Mouse (Mus musculus) 416B (cell line): ENCODE results near the gene Rai1.
A peak's percentile ranks its signal among the peaks of the same experiment; 100 is the strongest.

Source experiments
- DNase-seq: peaks from one replicate; pipeline ENCODE4 v3.0.0; 2011; ENCODE audit warnings: low read depth

The Rai1 gene

DNA sequence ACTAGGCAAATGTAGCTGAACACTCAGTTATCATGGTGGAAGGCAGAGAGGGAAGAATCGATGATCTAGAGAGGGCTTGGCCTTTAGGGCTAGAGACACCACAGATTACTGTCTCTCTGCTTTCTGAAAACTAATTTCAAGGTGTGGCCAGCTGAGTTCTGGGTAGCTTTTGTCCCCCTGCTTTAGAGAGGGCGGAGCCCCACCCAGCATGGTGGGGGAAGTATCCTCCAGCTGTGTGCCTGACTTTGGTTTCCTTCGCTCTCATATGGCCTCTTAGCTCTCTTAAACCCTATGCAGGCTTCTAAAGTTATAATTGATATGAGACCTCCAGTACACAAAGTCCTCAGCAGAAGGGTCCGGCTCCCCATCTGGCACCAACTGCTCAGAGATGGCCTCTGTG, 58.5 kb downstream of the Rai1 start:
- DNase-seq = no peak

GRCm38 (mm10) chr11:60164450-60164849, 59.6 kb downstream of the Rai1 start:
- no peak for DNase-seq

GRCm38 (mm10) chr11:60165076-60165475, 60.3 kb downstream of the Rai1 start:
- DNase-seq = no peak

GRCm38 (mm10) chr11:60168780-60169179, 64.0 kb downstream of the Rai1 start:
- DNase-seq = no peak

DNA sequence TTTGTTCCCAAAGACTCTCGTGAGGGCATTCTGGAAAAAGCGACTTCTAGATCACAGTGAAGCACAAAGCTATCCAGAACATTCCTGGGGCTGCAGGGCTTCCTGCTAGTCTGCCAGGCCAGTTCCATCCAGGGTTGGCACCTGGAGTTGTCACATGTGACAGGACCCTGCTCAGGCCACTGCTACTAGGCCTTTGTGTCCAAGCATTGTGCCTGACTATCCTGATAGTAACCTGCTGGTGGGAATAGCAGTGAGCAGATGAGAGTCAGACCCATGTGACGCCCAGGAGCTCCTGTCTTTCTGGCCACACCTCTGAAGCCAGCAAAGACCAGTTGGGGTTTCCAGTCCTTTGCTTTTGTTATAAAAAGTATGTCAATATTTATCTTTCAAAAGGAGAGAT, 67.3 kb downstream of the Rai1 start:
- no peak for DNase-seq

DNA sequence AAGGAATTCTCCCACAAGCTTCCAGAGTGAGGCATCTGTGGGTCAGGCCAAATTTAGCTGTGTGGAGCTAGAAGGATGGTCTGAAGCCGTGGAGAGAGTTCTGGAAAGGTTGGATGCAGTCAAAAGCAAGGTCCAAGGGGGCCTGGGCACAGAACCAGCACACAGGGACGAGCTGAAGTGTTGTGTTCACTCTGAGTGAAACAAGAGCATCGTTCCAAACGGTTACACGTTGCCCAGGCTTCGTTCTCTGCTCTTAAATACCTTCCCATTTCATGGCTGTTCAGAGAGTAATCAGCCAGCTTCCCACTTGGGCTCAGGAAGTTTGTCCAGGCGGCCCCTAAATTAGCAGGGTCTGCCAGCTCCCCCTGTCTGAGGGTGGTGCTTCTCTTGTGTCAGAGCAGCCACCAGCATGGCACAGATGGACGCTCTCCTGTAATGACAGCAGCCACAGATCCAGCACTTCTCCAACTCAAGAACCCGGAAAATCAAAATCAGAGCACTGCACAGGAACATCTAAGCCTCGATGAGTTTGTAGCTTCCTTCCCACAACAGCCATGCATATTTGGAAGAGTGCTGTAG, 68.9 kb downstream of the Rai1 start:
- DNase-seq = no peak

DNA sequence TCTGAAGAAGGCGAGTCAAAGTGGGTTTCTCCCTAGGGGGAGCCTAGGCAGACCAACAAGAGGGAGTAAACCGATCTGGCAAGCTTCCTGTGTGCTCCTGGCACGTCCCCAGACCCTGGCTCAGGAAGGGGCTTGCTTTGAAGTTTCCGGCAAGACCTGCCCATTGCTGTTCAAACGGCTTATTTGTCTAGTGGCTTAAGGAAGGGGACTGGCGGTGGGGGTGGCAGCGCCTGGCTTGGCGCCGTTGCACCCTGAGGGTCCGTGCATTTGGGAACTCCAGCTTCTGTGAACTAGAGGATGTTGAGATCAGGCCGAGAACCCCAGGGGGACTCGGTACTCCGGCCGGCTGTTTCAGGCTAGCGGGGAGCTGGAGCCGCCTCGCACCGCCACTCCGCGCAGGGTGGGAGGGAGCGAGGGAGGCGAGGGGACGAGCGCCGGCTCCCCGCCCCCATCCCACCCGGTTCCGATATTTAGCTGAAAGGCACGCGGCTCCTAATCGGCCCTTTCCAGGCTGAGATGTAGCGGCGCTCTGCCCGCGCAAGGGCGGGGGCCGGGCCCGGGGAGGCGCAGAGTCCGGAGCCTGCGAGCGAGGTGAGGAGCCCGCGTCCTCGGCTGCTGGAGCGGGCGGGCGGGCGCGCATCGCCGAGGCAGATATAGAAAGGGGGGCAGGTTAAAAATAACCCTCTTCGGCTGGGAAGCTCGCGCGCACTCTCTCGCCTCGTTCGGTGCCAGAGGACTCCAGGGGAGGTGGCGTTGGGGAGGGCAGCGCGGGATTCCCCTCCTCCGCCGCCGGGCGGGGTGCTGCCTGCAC, 70.8 kb downstream of the Rai1 start:
- DNase-seq = peak; percentile 90

GRCm38 (mm10) chr11:60176182-60176974, 71.6 kb downstream of the Rai1 start:
- peak; percentile 85 for DNase-seq

GRCm38 (mm10) chr11:60176975-60177657, 72.3 kb downstream of the Rai1 start:
- DNase-seq = peak; percentile 77

DNA sequence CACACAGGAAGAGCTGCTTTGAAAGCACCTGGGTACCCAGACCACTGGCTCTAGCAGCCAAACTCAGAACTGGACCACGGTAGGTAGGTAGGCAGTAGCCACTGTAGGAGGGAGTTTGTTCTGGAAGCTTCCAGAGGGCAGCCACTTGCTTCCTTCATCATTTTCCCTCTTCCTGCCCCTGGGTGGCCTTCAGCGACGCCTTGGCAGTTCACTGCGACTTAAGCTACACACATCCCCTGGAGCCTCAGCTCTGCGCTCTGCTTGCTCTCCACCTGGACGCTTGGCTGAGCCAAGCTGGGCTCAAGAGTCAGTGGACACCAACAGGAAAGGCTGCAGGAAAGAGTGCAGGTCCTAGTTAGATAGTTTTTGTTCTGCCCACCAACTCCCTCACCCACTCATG, 73.2 kb downstream of the Rai1 start:
- DNase-seq = no peak

DNA sequence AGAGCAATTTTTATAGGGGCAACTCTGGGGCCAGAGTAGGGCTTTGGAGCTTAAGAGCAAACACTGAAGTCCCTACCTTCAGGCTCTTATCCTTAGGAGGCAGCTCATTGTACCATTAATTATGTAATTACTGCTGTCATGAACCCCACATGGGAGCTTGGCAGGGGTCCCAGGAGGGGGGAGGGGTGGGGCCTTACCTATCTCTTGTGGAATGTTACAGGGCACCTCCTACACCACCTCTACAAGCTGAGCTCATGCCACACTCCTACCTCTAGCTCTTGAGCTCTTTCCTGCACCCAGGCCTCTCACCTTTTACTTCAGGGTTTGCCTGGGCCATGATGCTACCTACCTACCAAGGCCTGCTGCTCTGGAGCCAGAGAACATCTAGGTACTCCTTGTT, 73.7 kb downstream of the Rai1 start:
- DNase-seq = no peak

GRCm38 (mm10) chr11:60182116-60182670, 77.4 kb downstream of the Rai1 start:
- DNase-seq = peak; percentile 25

GRCm38 (mm10) chr11:60182741-60183140, 77.9 kb downstream of the Rai1 start:
- DNase-seq = no peak

DNA sequence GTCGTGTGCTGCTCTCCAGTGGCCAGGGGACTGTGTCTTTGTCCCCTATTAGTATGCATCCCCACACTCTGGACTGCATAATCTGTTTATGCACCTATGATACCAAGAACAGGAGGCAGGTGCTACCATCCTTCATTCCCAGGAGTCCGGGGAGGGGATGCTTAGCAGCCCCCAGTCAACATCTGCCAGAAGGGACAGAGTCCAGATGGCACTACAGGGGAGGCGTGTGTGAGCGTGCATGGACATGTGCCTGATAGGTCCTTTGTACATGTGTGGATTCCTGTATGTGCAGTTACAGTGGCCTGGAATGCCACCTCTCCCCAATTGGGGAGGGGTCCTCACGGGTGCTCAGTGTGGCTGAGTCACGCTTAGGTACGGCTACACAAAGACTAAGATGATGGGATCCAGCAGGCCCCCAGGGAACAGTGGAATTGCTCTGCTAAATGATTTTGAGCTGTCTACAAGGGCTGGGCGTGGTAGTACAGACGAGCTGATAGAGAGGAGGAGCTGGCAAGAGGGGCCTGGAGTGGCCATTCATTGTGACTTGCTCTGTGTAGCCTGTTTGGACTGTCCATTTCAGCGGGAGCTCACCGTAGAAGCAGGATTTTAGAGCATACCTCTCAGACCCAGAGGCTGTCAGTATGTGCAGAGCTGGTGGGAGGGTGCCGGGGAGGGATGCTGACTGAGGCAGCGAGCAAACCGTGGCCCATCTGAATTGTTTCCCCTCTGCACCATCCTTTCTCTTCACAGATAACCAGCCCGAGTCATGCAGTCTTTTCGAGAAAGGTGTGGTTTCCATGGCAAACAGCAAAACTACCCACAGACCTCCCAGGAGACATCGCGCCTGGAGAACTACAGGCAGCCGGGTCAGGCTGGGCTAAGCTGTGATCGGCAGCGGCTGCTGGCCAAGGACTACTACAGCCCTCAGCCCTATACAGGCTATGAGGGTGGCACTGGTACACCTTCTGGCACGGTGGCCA, 79.8 kb downstream of the Rai1 start:
- no peak for DNase-seq

DNA sequence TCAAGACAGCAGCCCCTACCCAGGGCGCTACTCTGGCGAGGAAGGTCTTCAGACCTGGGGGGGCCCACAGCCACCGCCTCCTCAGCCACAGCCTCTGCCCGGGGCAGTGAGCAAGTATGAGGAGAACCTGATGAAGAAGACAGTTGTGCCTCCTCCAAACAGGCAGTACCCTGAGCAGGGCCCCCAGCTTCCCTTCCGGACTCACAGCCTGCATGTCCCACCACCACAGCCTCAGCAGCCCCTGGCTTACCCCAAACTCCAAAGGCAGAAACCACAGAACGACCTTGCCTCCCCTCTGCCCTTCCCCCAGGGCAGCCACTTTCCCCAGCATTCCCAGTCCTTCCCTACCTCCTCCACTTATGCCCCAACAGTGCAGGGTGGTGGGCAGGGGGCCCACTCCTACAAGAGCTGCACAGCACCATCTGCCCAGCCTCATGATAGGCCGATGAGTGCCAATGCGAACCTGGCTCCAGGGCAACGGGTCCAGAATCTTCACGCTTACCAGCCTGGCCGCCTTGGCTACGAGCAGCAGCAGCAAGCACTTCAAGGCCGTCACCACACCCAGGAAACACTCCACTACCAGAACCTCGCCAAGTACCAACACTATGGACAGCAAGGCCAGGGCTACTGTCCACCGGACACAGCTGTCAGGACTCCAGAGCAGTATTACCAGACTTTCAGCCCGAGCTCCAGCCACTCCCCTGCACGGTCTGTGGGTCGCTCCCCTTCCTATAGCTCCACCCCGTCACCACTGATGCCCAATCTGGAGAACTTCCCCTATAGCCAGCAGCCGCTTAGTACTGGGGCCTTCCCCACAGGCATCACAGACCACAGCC, 80.8 kb downstream of the Rai1 start:
- DNase-seq = peak; percentile 65

- no peak for DNase-seq
Observed at GRCm38 (mm10) chr11:60187070-60187469, 82.3 kb downstream of the Rai1 start.

- no peak for DNase-seq
Observed at GRCm38 (mm10) chr11:60188275-60188853, 83.6 kb downstream of the Rai1 start.

GRCm38 (mm10) chr11:60189501-60190040, 84.8 kb downstream of the Rai1 start:
- DNase-seq = no peak

- DNase-seq = no peak
Observed at GRCm38 (mm10) chr11:60190055-60190641, 85.3 kb downstream of the Rai1 start.
